Mouse (Mus musculus) adipocyte (in vitro differentiated cells): ENCODE measurements around the gene Gm14391.
"Not testable (repeated sequence)": the region's sequence is repeated elsewhere in the genome, so short reads cannot be mapped to it uniquely, and the experiment has no call there.

Source experiments
- DNase-seq: peaks from one replicate; pipeline ENCODE4 v3.0.0-alpha.2; 2016; ENCODE audit warnings: low spot score

Gm14391 gene

GRCm38 (mm10) chr2:175206732-175207131 lies at the start of gene Gm14391:
Gene Gm14391 (minus strand): TSS chr2:175206917.
- not testable (repeated sequence) for DNase-seq

DNA sequence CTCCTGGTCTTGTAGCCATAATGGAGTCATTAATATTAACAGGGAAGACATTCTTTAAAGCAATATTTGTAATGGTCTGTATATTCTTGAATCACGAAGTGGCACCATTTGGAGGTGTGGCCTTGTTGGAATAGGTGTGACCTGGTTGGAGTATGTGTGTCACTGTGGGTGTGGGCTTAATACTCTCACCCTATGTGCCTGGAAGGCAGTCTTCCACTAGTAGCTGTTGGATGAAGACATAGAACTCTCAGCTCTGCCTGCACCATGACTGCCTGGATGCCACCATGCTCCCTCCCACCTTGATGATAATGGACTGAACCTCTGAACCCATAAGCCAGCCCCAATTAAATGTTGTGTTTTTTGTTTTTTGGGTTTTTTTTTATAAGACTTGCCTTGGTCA lies 27.7 kb downstream of the Gm14391 start:
- DNase-seq, result not testable (repeated sequence)

DNA sequence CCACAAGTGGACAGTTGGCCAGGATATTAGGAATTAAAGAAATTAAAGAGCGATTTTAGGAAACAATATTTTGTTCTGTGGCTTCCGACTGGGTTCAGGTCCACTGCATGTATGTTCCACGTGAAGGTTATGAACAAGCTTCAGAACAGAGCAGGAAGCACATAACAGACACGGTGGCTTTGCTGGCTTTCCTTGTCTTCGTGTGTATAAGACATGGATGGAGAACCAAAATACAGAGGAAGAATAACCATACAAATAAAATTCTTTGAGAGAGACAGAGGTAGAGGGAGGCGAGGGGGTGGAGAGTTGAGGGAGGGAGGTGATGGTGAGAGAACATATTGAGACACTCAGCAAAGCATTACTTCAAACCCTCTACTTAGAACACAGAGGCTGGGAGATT lies 30.4 kb downstream of the Gm14391 start:
- peak; percentile 8 for DNase-seq

GRCm38 (mm10) chr2:175175401-175176180 lies 31.1 kb downstream of the Gm14391 start, which contains the start of gene Gm14443:
Gene Gm14443 (minus strand): TSS chr2:175175871.
- peak; percentile 94 for DNase-seq

- DNase-seq, result peak; percentile 2
Measured at GRCm38 (mm10) chr2:175174058-175174457, 32.7 kb downstream of the Gm14391 start.

DNA sequence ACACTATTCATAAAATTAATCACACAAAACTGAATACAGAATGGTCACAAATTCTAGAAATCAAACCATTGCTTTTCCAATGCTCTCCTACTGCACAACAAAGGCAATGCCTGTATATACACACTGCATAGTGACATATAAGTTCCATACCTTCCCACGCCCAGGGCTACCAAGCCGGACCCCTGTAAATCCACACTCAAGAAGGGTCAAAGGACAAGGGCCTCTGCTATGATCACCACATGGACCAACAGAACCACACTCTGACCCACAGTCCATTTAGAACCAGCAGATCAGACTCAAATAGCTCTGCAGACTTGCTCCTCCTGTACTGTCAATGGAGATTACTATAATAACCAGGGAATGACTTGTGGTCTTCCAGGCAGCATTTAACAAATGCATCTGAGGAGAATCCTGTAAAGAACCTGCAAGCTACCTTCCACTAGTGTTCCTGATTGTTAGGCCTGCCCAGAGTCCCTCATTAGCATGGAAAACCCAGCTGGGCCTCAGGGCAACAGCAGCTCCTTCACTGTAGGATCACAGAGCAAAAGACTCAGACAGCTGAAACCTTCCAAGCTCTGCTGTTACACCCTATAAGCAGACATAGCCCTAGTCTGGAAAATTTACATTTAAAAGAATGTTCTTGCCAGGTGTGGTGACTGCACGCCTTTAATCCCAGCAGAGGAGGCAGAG lies 33.7 kb downstream of the Gm14391 start:
- peak; percentile 2 for DNase-seq

GRCm38 (mm10) chr2:175172123-175172522 lies 34.6 kb downstream of the Gm14391 start:
- peak; percentile 5 for DNase-seq

DNA sequence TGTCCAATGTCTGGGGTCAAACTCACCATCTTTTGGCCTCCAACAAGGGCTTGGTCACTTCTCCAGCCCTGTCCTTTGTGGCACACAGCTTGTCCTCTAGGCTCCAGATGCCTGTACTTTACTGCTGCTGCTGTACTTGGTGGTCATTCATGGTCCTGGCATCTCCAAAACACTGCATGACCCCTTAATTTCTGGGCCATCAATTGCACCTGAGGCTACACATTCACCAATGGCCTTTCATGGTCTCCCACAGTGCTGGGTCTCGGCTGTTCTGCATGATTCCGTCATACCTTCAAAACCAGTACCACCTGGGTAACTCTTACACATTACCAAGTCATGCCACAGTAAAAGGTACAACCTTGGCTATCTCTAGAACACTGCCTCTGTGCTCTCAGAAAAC lies 39.8 kb downstream of the Gm14391 start:
- DNase-seq, result peak; percentile 2

GRCm38 (mm10) chr2:175165110-175165509 lies 41.6 kb downstream of the Gm14391 start:
- DNase-seq, result peak; percentile 2

GRCm38 (mm10) chr2:175161438-175161837 lies 45.3 kb downstream of the Gm14391 start:
- not testable (repeated sequence) for DNase-seq

DNA sequence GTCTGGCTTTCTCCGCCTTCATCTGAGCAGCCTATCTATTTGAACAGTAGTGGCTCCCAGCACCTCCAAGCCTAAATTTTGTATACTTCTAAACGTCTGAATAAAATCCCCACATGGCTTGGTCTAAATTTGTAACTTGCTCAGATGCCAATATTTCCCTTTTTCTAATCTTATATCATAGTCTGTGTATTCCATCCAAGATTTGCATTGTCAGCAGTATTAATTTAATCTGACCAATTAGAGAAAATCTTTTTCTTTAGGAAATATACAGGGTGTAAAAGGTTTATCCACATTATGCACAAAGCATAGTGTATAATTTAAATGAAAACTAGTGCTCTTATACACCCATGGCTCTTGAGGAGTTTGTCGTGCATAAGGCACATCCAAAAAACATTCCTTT lies 48.1 kb downstream of the Gm14391 start:
- no peak for DNase-seq

- no peak for DNase-seq
Measured at GRCm38 (mm10) chr2:175156696-175157095, 50.0 kb downstream of the Gm14391 start.

DNA sequence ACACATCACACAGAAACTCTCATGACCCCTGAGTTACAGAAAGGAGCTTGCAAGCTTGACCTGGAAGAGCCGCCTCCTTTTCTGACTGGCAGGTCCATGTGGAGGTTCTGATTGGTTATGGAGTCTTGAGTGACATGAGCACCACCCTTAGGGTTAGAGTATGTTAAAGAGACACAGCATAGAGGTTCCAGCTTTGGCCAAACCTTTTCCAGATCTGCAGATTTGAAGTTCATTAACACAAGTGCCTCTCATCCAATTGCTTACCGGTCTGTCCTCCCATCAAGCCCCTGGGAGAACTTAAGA lies 64.8 kb downstream of the Gm14391 start, which contains the start of gene Gm14399:
Gene Gm14399, minus strand, starts transcription at position 20 of the 303 bp plus-strand sequence.
- not testable (repeated sequence) for DNase-seq

DNA sequence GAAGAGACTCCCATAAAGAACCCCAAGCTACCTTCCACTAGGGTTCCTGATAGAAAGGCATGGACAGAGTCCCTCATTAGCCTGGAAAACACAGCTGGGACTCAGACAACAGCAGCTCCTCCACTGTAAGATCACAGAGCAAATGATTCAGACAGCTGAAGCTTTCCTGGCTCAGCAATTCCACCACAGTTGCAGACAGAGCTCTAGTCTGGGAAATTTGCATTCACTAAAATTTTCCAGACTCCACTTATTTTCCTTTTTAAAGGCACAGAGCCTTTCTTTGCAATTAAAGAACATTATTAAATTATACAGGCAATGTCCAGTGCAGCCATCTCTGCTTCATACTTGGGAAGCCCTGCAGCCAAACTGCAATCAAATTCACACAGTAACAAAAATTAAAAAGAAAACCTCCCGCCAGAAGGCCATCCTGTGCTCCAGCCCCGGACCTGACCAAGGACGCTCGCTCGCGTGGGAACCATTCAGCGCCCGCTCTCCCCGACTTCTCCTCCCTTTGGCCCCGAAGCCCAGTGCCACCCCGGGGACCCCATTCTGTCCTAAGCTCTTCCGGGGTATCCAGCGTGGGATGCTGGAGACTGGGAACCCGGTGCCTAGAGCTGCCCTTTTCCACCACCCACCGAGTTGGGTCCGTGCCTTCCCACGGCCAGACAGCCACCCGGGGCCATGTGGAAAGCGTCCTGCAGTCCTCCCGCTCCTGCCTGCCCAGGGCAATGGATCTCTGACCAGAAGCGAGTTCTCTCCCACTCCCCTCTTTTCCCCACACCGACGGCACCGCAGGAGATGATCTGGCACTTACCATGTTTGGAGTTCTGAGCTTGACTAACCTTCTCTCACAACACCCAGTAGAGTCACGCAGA lies 65.4 kb downstream of the Gm14391 start:
- not testable (repeated sequence) for DNase-seq
